Mouse (Mus musculus): ENCODE data around the gene Dnmt3a.

GRCm38 (mm10) chr12:3839662-3840061 lies 33.9 kb downstream of the Dnmt3a start:
- TF ChIP-seq CTCF (IDR thresholded peaks at IDR 0.05), result no peak
- TF ChIP-seq EP300 (IDR thresholded peaks at IDR 0.05), result no peak

All from lung, postnatal 0 days (tissue).